Mouse (Mus musculus) inflammation-experienced regulatory T-cells, adult 6 months (primary cell): ENCODE data around the gene Il22ra1. TPM values are rescaled to one million over a fixed set of nuclear protein-coding genes. Genes with fewer than 3 reads are reported as not detected.

Source experiments
- ATAC-seq: one replicate; pipeline ENCODE4 v1.8.0; 2017
- polyA plus RNA-seq, 3 experiments: library from polyadenylated mRNA; unstranded; fragments of 100-300 nt; shearing (Covaris generic); gene quantifications; one replicate each; pipeline ENCODE4 v1.2.1; 2017

Gene Il22ra1
- polyA plus RNA-seq, 3 experiments from 2014 or later, result not detected

- ATAC-seq, result no peak
Measured at GRCm38 (mm10) chr4:135736903-135737302, 8.9 kb downstream of the Il22ra1 start.

- ATAC-seq, result no peak
Measured at GRCm38 (mm10) chr4:135738237-135738636, 10.3 kb downstream of the Il22ra1 start.

- no peak for ATAC-seq
Measured at GRCm38 (mm10) chr4:135739148-135739547, 11.2 kb downstream of the Il22ra1 start.

DNA sequence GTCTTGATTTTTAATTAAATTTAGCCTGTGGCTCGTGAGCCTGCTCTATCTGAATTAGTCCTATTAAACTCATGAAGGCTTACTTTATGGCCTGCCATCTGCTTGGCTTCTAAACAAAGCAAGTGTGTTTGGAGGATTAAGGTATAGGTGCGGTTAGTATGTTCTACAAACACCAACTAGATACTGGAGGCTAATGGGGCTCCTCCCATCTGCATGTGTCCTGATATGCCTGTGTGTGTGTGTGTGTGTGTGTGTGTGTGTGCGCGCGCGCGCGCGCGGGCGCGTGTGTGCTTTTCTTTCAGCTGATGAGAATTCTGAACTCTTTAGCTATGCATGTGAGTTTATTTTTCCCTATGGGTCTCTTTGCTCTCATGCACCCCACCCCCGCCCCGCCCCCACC lies 11.7 kb downstream of the Il22ra1 start:
- no peak for ATAC-seq

- no peak for ATAC-seq
Measured at GRCm38 (mm10) chr4:135743520-135743919, 15.5 kb downstream of the Il22ra1 start.

DNA sequence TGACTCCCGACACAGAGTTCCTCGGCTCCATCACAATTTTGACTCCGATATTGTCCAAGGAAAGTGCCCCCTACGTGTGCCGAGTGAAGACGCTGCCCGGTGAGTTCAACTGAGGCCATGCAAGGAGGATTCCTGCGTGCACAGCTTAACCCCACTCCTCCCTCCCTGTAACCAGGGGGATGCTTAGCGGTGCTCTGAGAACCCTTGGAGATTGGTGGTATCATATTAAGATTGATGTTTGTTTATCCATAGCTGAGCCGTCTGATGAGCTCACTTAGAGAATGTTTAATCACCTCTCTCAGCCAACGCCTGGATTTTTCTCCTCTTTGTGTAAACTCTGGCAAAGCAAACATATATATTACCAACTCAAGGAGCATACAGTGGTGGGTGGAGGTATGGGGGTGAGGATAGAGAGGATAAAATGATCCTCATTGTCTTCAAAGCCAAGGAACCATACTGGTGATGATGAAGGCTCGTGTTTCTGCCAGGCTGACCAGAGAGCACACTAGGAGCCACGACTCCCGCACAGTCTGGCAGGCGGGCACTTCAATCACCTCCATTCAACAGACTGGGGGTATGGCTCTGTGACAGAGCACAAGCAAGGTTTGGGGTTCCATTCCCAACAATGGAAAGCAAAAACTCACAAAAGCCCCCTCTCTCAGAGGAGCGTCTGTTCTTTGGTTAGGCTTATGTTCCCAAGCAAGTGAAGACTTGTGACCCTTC lies 16.9 kb downstream of the Il22ra1 start:
- ATAC-seq, result no peak

DNA sequence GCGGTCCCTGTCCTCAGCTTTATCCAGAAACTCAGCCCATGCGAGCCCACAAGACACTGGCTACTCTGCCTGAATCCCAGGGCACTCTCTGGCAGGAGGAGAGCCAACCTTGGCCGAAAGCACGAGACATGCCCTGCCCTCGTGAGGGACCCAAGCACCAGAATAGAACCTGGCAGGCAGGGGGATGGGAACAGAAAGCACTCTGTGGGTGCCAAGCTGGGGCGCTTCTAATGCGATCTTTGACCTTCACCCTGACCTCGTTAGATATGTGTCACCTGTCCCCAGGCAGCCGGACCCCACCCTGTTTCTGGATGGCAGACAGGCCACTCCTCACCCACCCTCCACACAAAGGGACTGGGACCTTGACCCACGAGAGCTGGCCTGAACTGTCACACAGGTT lies 17.6 kb downstream of the Il22ra1 start:
- ATAC-seq, result no peak

DNA sequence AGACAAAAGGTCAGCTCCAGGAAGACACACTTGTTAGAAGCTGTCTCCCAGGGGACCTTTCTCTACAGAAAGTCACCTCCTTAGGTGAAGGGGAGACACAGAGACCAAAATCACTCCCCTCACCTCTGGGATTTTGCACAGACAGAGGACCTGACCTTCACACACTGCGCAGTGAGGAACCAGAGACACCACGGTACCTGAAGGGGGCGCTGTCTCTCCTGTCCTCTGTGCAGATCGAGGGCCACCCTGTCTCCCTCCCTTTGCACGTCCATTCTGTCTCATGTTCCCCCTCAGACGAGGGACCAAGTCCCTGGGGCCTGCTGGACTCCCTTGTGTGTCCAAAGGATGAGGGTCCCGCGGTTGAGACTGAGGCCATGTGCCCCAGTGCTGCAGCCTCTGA lies 22.9 kb downstream of the Il22ra1 start:
- no peak for ATAC-seq

- no peak for ATAC-seq
Measured at GRCm38 (mm10) chr4:135752106-135752778, 24.3 kb downstream of the Il22ra1 start.

GRCm38 (mm10) chr4:135752779-135753164 lies 24.8 kb downstream of the Il22ra1 start:
- no peak for ATAC-seq

- no peak for ATAC-seq
Measured at GRCm38 (mm10) chr4:135758331-135758730, 30.4 kb downstream of the Il22ra1 start.

DNA sequence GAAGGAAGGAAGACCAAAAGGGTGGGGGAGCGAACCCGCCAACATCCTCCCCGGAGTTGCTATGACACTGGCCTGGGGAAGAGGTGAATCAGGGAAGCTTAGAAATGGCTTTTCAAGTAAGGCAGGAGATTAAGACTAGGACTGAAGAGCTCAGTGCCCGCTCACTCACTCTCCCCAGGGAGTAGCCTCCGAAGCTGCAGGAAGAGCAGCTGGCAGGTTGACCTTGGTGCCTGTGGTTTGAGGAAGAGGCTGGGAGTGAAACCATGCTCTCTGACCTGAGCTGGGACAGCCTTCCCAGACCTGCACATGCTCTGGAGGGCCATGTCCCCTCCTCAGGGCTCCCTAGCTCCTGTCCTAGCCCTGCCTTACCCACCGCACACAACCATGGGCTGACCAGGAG lies 30.9 kb downstream of the Il22ra1 start:
- ATAC-seq, result no peak

- no peak for ATAC-seq
Measured at GRCm38 (mm10) chr4:135759356-135759976, 31.5 kb downstream of the Il22ra1 start, which contains the start of gene Myom3. Gene Myom3, plus strand, starts transcription at chr4:135759715.

DNA sequence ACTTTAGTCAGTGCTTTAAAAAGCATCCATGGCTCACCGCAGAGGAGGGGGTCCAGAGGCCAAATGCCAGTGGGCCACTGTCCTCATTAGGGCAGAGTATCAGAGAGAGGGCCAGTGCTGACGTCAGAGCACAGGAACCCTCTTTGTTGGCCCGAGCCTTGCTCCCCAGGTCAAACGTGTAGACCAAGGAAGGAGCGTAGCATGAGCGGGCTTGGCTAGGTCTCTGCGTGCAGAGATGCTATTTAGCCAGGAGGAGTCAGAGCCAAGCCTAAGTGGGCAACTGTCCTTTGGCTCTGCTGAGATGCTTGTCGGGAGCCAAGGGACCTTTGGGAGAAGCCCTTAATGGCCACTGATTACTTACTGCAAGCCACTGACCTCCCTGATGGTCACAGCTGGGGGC lies 33.1 kb downstream of the Il22ra1 start:
- no peak for ATAC-seq

DNA sequence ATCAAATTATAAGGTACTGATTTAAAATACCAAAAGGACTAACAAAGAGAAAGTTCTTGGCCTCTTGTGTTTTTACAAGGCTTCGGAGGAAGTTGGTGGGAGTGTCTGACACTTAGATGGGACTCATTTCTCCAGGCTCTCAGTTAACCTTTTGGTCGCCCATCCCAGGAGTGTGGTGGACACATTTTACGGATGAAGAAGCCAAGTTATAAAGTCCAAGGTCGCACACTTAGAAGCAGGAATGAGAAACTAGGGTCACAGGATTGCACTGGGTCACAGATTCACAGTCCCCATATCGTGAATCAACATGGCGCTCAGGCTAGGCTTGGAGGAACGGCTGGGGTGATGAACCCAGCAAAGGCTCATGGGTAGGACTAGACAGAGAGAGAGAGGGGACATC lies 33.6 kb downstream of the Il22ra1 start:
- no peak for ATAC-seq

DNA sequence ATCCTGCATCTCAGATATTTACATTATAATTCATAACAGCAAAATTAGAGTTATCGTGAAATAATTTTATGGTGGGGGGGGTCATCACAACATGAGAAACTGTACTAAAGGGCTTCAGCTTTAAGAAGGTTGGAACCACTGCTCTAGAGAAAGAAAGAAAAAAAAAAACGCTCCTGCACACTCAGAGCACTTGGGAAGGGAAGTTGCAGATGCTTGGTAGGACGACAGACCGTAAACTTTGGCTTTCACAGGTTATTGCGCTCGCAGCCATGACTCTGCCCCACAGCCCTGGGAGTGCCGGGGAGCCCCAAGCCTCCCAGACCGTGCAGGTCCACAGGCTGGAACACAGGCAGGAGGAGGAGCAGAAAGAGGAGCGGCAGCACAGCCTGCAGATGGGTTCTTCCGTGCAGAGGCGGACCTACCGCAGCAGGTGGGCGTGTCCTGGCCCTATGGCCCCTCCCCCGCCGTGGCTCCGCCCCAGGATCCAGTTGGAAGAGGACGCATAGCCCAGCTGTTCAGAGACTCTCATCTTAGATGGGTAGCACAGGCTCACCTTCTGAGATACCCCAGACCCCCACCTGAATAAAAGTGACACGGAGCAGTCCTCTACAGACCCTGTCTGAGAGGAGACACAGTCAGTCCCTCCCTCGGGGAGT lies 34.4 kb downstream of the Il22ra1 start:
- no peak for ATAC-seq

DNA sequence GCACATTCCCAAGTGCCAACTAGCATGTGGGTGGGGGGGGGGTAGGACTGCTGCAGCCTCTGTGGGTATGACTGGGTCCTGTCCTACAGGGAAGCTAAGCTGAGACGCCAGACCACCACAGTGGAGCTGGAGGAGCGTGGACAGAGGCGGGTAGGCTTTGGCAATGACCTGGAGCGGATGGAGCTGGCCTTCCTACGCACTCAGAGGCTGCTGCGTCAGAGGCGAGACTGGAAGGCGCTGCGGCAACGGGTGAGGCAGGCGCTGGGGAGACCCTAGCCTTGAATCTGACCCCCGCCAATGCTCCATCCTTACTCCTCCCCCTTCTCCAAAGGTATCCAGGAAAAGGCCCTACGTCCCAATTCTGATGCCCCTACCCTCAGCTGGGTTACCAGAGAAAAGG lies 36.7 kb downstream of the Il22ra1 start:
- ATAC-seq, result no peak

- ATAC-seq, result no peak
Measured at GRCm38 (mm10) chr4:135765707-135766106, 37.7 kb downstream of the Il22ra1 start.

DNA sequence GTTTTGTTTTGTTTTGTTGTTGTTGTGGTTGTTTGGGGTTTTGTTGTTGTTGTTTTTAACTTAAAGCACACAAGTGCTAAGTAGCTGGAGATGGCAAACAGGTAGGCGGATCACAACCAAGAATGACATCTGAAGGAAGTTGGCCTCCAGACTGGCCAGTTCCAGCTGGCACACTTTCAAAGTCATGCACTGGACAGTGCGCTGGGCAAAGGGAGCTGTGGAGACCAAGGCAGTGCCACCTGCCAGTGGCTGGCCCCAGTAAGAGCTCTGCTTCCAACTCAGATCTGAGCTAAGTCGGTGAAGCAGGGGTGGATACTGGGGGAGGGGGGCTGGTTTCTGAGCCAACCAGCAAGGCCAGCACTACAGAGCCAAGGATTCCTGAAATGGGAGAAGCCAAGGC lies 39.0 kb downstream of the Il22ra1 start:
- no peak for ATAC-seq

DNA sequence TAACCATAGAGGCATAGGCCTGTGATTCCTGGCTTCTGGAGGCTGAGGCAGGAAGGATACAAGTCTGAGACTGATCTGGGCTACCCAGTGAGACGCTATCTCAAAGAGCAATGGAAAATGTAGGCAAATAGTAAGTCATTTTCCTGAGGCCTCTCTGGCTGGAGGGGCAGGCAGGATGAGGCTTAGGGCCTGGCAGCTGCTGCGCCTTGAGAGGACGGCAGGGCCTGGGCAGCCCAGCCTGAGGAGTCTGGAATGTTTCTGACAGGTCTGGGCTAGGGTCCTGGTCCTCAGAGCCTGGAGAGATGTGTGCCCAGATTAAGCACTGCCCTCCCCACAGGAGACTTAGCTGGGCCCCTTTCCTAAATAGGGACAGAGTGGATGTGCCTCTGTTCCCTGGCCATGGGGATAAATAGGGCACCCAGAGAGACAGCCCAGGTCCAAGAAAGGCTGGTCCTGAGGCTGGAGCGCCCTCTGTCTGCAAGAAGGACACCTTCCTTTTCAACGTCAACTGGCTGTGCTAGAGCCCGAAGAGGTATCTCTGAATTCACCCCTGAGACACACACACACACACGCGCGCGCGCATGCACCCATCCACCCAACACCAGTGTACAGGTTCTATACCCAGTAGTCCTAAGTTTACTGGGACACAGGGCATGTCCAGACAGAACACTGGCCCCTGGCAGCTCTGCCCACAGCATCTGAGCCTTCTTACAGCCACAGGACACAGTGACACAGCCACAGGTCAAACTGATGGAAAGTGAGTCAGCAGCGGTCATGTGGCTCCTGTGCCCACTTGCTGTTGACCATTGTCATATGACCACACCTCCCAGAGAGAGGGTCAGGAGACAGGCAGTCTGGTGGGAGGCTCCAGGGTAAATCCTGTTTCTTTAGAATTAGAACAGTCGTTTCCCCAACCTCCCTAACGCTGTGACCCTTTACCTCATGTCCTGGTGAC lies 40.9 kb downstream of the Il22ra1 start:
- ATAC-seq, result no peak

DNA sequence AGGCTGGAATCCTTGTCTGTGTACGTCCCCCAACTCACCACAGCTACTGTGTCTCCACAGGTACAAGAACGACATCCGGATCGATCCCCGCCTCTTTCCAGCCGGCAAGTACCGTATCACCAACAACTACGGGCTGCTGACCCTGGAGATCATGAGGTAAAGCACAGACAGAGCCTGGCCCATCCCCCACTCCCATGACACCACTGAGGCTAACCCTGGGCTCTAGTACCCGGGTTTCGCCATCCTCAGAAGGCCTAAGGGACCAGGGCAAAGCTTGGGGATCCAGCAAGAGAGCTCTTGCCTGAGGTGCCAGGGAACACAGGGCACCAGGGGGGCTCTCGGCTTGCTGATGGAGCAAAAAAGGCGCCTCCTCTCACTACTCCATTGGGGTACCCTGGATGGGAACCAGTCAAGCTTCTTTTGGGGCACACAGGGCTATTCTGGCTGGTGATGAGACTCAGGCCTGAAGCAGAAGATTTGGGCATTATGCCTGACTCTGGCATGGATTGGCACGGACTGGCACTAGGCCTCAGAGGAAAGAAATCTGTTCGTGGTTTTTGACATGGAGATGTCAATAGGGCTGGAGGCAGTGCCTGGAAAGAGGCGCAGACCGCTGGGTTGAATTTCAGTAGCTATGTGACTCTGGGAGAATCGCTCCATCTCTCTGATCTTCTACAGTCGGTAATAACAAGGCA lies 42.8 kb downstream of the Il22ra1 start:
- ATAC-seq, result no peak

- no peak for ATAC-seq
Measured at GRCm38 (mm10) chr4:135771592-135771991, 43.6 kb downstream of the Il22ra1 start.
